Mouse (Mus musculus) kidney, embryonic 16.5 days (tissue): ENCODE data around the gene Liph. TPM values are rescaled to one million over a fixed set of nuclear protein-coding genes. Genes with fewer than 3 reads are reported as not detected.

Experiments used
- ATAC-seq: fragments of 200-750 bp; cut with Nextera tagmentation; 2 replicates; pipeline ENCODE4 v1.8.0; 2017; ENCODE audit warnings: moderate TSS enrichment; ENCODE audit not compliant: low FRiP score, low TSS enrichment
- H3K27ac ChIP-seq: fragments of 300-500 bp; sonication (generic); 2 replicates; pipeline ENCODE4 v1.5.1; 2014; ENCODE audit warnings: low read length
- H3K27me3 ChIP-seq: fragments of 300-500 bp; sonication (generic); 2 replicates; pipeline ENCODE4 v1.6.1; 2014; ENCODE audit warnings: low read length, control low read depth, mixed read lengths; ENCODE audit not compliant: insufficient read depth
- H3K36me3 ChIP-seq: fragments of 300-500 bp; sonication (generic); 2 replicates; pipeline ENCODE4 v1.6.1; 2014; ENCODE audit warnings: low read length, control low read depth, mixed read lengths; ENCODE audit not compliant: insufficient read depth
- H3K4me1 ChIP-seq: fragments of 300-500 bp; sonication (generic); 2 replicates; pipeline ENCODE4 v1.6.1; 2014; ENCODE audit warnings: low read length, control low read depth, mixed read lengths; ENCODE audit not compliant: insufficient read depth
- H3K4me2 ChIP-seq: fragments of 300-500 bp; sonication (generic); replicated peaks from 2 replicates; pipeline ENCODE4 v1.6.1; 2014; ENCODE audit warnings: low read depth, low read length
- H3K4me3 ChIP-seq: fragments of 300-500 bp; sonication (generic); 2 replicates; pipeline ENCODE4 v1.5.1; 2014; ENCODE audit warnings: mild to moderate bottlenecking, low read length
- H3K9ac ChIP-seq: fragments of 300-500 bp; sonication (generic); replicated peaks from 2 replicates; pipeline ENCODE4 v1.6.1; 2014; ENCODE audit warnings: low read length
- H3K9me3 ChIP-seq: fragments of 300-500 bp; sonication (generic); 2 replicates; pipeline ENCODE4 v1.6.1; 2016; ENCODE audit warnings: low read length, control low read depth
- whole genome bisulfite sequencing: fragments of 180-500 bp; shearing (Covaris S2); extraction: QIAGEN DNeasy Blood & Tissue Kit; methylation state at CpG from one replicate; pipeline ENCODE4 v1.1.7; 2014; 5-methylcytosine and 5-hydroxymethylcytosine counted together
- polyA plus RNA-seq: library from polyadenylated mRNA; unstranded; fragments of >200 nt; fragmentation: Nextera tagmentation; extraction: Ambion mirVana; gene quantifications from 2 replicates; pipeline ENCODE4 v1.2.1, GENCODE M21; 2015

Liph gene
- polyA plus RNA-seq, result 0.48 and 0.96 TPM in 2 replicates

GRCm38 (mm10) chr16:21995304-21995703, at the start of gene Liph:
TSS of gene Liph (minus strand) at chr16:21995663.
- Histone ChIP-seq H3K4me2 (peak within 1 kb of the TSS; percentile 49), H3K27ac (no peak within 1 kb of the TSS), H3K27me3 (no peaks in the 10 kb centered on the region), H3K36me3 (no peaks in the 10 kb centered on the region), H3K9me3 (no peaks in the 10 kb centered on the region), H3K4me1 (peaks cover 3% of the 10 kb centered on the region; the same call in 1 of the 2 replicates), H3K4me3 (peak within 1 kb of the TSS; percentile 32), H3K9ac (0 out of 2 replicates have a peak within 1 kb of the TSS, but pooled peaks have one; percentile 4)
- 7% methylated on average over 16 of the region's 16 CpGs for WGBS
- ATAC-seq, result no peak

GRCm38 (mm10) chr16:22043830-22044229, 48.4 kb upstream of the Liph start:
- ATAC-seq, result no peak
- H3K36me3 ChIP-seq, result peaks cover 50% of the 10 kb centered on the region
- H3K4me3 ChIP-seq, result no peak overlapping the region
- no peaks in the 10 kb centered on the region for H3K27me3 ChIP-seq
- H3K4me1 ChIP-seq, result no peaks in the 10 kb centered on the region
- WGBS, result 84% methylated on average over 4 of the region's 4 CpGs
- no peak overlapping the region for H3K4me2 ChIP-seq
- no peaks in the 10 kb centered on the region for H3K9me3 ChIP-seq
- H3K9ac ChIP-seq, result no peak overlapping the region
- H3K27ac ChIP-seq, result no peak overlapping the region

GRCm38 (mm10) chr16:22039978-22040377, 44.5 kb upstream of the Liph start:
- no peak for ATAC-seq
- Histone ChIP-seq H3K9me3 (no peaks in the 10 kb centered on the region), H3K9ac (no peak overlapping the region), H3K4me1 (no peaks in the 10 kb centered on the region), H3K4me2 (no peak overlapping the region), H3K27me3 (no peaks in the 10 kb centered on the region), H3K4me3 (no peak overlapping the region), H3K27ac (no peak overlapping the region), H3K36me3 (peaks cover 42% of the 10 kb centered on the region)
- WGBS, result 96% methylated on average over 1 of the region's 1 CpGs

- Histone ChIP-seq H3K27ac (no peak overlapping the region), H3K4me2 (no peak overlapping the region), H3K9ac (no peak overlapping the region), H3K9me3 (no peaks in the 10 kb centered on the region), H3K36me3 (peaks cover 28% of the 10 kb centered on the region), H3K4me3 (no peak overlapping the region), H3K4me1 (no peaks in the 10 kb centered on the region), H3K27me3 (no peaks in the 10 kb centered on the region)
- ATAC-seq, result no peak
- 86% methylated on average over 10 of the region's 10 CpGs for WGBS
Observed at GRCm38 (mm10) chr16:22038554-22038953, 43.1 kb upstream of the Liph start.

- 95% methylated on average over 5 of the region's 5 CpGs for WGBS
Observed at GRCm38 (mm10) chr16:22027474-22027873, 32.0 kb upstream of the Liph start.

GRCm38 (mm10) chr16:22022122-22022521, 26.7 kb upstream of the Liph start:
- no peak overlapping the region for H3K9ac ChIP-seq
- peaks cover 5% of the 10 kb centered on the region; the same call in 1 of the 2 replicates for H3K9me3 ChIP-seq
- no peak overlapping the region for H3K4me3 ChIP-seq
- ATAC-seq, result no peak
- H3K27me3 ChIP-seq, result no peaks in the 10 kb centered on the region
- 96% methylated on average over 2 of the region's 2 CpGs for WGBS
- peaks cover 51% of the 10 kb centered on the region for H3K36me3 ChIP-seq
- no peak overlapping the region for H3K27ac ChIP-seq
- H3K4me1 ChIP-seq, result no peaks in the 10 kb centered on the region
- H3K4me2 ChIP-seq, result no peak overlapping the region

More at GRCm38 (mm10) chr16:22027474-22027873, 32.0 kb upstream of the Liph start:
- ATAC-seq, result no peak
- H3K4me2 ChIP-seq, result no peak overlapping the region
- H3K36me3 ChIP-seq, result peaks cover 64% of the 10 kb centered on the region
- H3K27me3 ChIP-seq, result no peaks in the 10 kb centered on the region
- H3K9ac ChIP-seq, result no peak overlapping the region
- H3K9me3 ChIP-seq, result no peaks in the 10 kb centered on the region
- H3K27ac ChIP-seq, result no peak overlapping the region
- H3K4me3 ChIP-seq, result no peak overlapping the region
- H3K4me1 ChIP-seq, result no peaks in the 10 kb centered on the region

- Histone ChIP-seq H3K4me1 (peaks cover 3% of the 10 kb centered on the region; the same call in 1 of the 2 replicates), H3K9me3 (no peaks in the 10 kb centered on the region), H3K36me3 (peaks cover 23% of the 10 kb centered on the region; the same call in 1 of the 2 replicates), H3K4me3 (no peak overlapping the region), H3K9ac (no peak overlapping the region), H3K27me3 (no peaks in the 10 kb centered on the region), H3K4me2 (no peak overlapping the region), H3K27ac (no peak overlapping the region)
- no peak for ATAC-seq
- 83% methylated on average over 1 of the region's 1 CpGs for WGBS
Observed at GRCm38 (mm10) chr16:22015569-22015968, 20.1 kb upstream of the Liph start.

GRCm38 (mm10) chr16:22009596-22009995, 14.1 kb upstream of the Liph start:
- under 1% methylated on average over 50 of the region's 51 CpGs for WGBS

GRCm38 (mm10) chr16:22009099-22009584, 13.7 kb upstream of the Liph start, which contains the start of gene Senp2:
TSS of gene Senp2 (plus strand) at chr16:22009484.
- H3K27me3 ChIP-seq, result no peaks in the 10 kb centered on the region
- peaks cover 13% of the 10 kb centered on the region for H3K4me1 ChIP-seq
- peak within 1 kb of the TSS; percentile 78 for H3K27ac ChIP-seq
- peak; percentile 99 for ATAC-seq
- peak within 1 kb of the TSS; percentile 91 for H3K9ac ChIP-seq
- peak within 1 kb of the TSS; percentile 81 for H3K4me2 ChIP-seq
- WGBS, result under 1% methylated on average over 41 of the region's 45 CpGs
- peak within 1 kb of the TSS; percentile 99 for H3K4me3 ChIP-seq
- no peaks in the 10 kb centered on the region for H3K9me3 ChIP-seq
- H3K36me3 ChIP-seq, result no peaks in the 10 kb centered on the region

More at GRCm38 (mm10) chr16:22009596-22009995, 14.1 kb upstream of the Liph start:
- Histone ChIP-seq H3K9me3 (no peaks in the 10 kb centered on the region), H3K4me2 (peak overlapping the region; percentile 81), H3K4me3 (peak overlapping the region; percentile 99), H3K27ac (peak overlapping the region; percentile 78), H3K9ac (peak overlapping the region; percentile 91), H3K4me1 (peaks cover 13% of the 10 kb centered on the region), H3K27me3 (no peaks in the 10 kb centered on the region), H3K36me3 (no peaks in the 10 kb centered on the region)
- peak; percentile 79 for ATAC-seq

GRCm38 (mm10) chr16:22001606-22002005, 6.1 kb upstream of the Liph start:
- H3K4me1 ChIP-seq, result no peaks in the 10 kb centered on the region
- H3K27me3 ChIP-seq, result no peaks in the 10 kb centered on the region
- no peaks in the 10 kb centered on the region for H3K36me3 ChIP-seq
- ATAC-seq, result no peak
- no peak overlapping the region for H3K4me3 ChIP-seq
- no peak overlapping the region for H3K9ac ChIP-seq
- H3K27ac ChIP-seq, result no peak overlapping the region
- H3K9me3 ChIP-seq, result no peaks in the 10 kb centered on the region
- H3K4me2 ChIP-seq, result no peak overlapping the region
- 19% methylated on average over 3 of the region's 3 CpGs for WGBS
